Mouse (Mus musculus) sigmoid colon, adult 10 weeks (tissue): ENCODE results near the gene Aldh1a2. TPM values are rescaled to one million over a fixed set of nuclear protein-coding genes. Genes with fewer than 3 reads are reported as not detected.

ENCODE experiments used
- polyA plus RNA-seq: library from polyadenylated mRNA; stranded (reverse); fragments of 350-450 nt; fragmentation: Illumina TruSeq; extraction: RNeasy Lipid Tissue Mini Kit (QIAGEN cat#74804); gene quantifications from one replicate; pipeline ENCODE4 v1.2.3, GENCODE M21; 2014; ENCODE audit warnings: low read depth, low replicate concordance

The Aldh1a2 gene
- polyA plus RNA-seq, result 6.5 TPM

DNA sequence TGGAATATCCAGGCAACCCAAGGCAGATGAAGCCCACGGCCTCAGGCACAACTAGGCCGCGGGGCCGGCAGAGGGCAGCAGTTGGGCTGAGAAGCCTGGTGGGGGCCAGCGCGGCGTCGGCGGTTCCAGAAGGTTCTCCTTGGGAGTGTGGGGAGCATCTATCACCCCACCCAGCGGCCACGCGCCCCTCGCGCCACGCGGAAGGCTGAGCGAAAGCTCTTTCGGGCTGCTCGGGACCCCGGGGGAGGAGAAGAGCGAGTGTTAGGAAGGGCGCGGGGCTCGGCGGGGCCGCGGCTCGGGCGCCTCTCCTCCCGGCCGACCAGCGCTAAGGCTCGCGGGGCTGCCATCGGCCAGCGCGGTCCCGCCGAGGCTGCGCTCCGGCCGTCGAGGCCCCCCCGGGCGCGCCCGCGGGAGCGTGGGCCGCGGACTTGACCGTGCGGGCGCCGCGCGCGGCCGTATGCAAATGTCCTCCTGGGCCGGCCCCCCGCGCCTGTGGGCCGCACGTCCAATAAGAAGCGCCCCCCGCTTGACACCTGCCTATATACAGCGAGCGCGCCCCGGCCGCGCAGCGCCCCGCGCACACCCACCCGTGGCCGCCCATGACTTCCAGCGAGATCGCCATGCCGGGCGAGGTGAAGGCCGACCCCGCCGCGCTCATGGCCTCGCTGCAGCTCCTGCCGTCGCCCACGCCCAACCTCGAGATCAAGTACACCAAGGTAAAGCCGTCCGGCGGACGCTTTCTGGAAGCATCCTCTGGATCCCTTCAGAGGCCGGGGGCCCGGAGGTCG is at the start of gene Aldh1a2:
Aldh1a2 (plus strand) TSS at position 542 of the 788 bp plus-strand sequence.

DNA sequence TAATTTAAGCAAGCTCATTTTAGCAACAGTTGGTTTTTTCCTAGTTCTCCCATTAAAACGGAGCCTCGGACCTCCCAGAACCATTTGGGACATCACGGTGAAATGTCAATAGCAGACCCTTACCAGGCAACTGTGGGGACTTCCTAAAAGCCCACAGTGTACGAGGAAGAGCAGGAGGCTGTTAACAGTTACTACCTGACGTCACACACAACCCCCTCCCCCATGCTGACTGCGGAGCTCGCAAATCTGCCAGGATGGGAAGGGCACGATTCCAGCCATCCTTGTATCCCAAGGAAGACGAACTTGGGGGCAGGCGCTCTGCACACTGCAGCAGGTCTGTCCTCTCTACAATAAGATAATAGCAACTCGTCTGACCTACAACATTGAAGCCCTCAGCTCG is 47.1 kb upstream of the Aldh1a2 start, which contains the start of gene Aqp9:
Aqp9 (minus strand) TSS at position 172 of the 400 bp plus-strand sequence.

Other genes starting within 250 kb of the Aldh1a2 start
- 0.66 TPM for gene Aqp9, start 47.1 kb upstream of the Aldh1a2 start, polyA plus RNA-seq